Mouse (Mus musculus) liver, adult (tissue): ENCODE results near the gene Angptl8.

Experiments used
- GATA4 ChIP-seq: IDR thresholded peaks from 2 replicates; pipeline ENCODE4 v1.6.1; 2014; ENCODE audit warnings: mild to moderate bottlenecking, low read length; ENCODE audit not compliant: insufficient replicate concordance

Angptl8 gene

DNA sequence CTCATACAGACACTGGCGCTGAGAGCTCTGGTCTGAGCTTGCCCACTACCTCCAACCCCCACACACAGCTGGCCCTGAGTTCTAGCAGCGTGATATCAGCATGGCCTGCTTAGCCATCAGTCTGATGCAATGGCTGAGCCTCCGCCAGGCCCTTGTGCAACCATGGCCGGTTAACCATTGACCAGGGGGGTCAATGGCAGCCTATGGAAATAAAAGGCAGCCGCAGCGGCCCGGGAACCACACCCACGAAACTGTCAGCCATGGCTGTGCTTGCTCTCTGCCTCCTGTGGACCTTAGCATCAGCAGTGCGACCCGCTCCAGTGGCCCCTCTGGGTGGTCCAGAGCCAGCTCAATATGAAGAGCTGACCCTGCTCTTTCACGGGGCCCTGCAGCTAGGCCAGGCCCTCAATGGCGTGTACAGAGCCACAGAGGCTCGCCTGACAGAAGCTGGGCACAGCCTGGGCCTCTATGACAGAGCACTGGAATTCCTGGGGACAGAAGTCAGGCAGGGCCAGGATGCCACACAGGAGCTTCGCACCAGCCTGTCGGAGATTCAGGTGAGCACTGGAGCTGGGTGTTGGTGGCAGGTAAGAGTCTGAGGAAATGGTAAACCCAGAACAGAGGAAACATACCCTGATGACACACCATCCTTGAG is at the start of gene Angptl8:
Gene Angptl8, plus strand, starts transcription at position 253 of the 655 bp plus-strand sequence.
- no peak; the same call in 1 of the 2 replicates for TF ChIP-seq GATA4

DNA sequence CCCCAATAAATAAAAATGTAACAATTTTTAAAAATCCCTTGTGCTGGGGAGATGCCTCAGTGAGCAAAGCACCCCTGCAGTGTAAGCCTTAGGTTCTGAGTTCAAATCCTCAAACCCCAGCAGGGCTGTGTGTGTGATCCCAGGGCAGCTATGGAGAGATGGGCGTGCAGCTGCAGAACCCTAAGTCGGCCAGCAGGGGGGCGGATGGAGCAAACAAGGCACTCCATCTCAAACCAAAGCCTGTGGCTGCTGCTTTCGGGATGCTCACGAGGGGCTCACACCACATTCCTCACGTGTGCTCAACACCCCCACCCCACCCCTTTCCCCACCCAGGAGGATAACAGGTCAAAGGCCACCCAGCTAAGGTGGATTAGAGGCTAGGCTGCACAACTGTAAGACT is 48.4 kb upstream of the Angptl8 start:
- no peak for TF ChIP-seq GATA4

DNA sequence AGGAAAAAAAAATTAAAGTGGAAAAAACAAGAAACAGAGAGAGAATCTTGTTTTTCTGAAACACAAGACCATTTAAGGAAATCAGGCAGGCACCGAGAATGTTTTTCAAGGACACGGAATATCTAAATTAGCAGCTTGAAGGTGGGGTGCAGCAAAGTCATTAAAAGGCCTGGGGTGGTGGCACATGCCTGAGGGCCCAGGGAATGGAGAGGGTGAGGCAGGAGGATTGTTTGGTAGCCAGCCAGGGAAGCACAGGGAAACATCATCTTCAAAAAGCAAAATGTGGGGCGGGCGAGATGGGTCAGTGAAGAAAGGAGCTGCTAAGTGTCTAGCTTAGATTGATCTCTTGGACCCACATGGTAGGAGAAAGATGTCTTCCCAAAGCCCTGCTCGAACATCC is 47.7 kb upstream of the Angptl8 start:
- no peak for TF ChIP-seq GATA4

DNA sequence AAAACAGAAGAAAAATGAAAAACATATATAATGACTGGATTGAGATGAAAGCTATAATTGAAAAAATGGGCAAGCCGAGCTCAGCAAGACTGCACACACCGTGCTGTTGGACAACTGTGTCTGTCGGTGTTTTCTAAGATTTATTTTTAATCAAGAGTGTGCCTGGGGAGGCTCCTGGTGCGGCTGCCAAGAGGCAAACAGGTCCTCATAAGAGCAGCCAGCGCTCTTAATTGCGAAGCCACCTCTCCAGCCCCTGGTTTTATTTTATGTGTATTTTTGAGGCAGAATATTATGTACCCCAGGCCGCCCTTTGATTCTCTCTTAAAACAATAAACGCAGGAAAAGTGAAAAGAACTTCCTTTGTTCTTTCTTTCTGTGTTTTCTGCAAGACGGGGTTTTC is 47.1 kb upstream of the Angptl8 start:
- TF ChIP-seq GATA4: no peak

DNA sequence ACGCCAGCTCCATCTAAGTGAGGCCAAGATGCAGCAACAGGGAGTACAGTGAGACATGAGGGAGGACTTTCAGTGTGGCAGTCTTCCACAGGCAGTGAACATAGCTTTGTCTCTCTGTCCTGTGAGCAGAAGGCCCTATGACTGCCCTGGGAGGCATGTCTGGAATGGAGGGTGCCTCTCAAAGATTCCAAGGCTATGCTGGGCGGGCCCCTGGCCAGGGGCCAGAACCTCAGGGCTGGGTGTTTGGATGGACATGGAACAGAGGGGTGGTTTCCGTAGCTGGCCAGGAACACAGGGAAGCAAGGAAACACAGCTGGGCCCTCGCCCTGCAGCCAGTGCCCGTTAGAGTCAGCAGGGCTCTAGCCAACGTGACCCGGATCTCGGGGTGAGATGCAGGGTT is 43.4 kb upstream of the Angptl8 start:
- TF ChIP-seq GATA4: no peak

DNA sequence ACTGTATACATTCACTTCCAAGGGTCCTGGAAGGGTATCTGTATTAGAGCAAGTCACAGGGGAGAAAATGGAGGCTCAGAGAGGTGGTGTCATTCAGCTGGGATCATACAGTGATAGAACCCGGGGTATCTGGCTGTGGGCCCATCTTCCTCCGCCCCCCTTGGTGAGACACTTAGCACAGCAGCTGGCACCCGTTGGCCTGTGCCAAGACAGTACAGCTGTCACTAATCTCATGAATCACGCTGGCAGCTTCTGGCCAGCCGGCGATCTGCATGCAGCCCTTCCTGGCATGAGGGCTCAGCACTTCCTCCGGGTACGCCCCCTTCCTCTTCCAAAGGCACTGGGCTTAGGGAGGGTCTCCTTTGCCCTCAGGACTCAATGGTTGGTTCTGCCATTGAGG is 42.7 kb upstream of the Angptl8 start:
- TF ChIP-seq GATA4: no peak

DNA sequence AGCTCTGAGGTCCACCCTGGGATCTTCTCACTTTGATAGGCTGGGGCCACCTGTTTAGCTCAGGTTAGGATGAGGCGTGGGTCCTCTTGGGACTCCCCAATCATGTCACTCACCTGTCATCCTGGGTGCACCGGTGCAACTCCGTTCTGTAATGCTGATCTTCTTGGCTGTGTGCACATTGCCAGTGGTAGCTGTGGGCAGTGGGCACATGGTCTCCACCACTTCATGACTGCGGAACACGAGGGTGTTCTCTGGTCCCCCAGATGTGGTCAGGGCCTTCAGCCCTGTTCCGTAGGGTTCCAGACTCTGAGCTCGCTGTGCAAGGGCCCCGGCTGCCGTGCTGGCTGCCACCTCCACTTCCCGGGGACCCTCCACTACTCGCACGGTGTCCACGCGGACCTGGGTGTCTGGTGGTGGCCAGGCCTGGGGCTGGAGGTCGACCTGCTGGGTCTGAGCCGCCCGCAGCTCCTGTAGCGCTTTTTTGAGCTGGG is 40.9 kb upstream of the Angptl8 start:
- TF ChIP-seq GATA4: no peak

DNA sequence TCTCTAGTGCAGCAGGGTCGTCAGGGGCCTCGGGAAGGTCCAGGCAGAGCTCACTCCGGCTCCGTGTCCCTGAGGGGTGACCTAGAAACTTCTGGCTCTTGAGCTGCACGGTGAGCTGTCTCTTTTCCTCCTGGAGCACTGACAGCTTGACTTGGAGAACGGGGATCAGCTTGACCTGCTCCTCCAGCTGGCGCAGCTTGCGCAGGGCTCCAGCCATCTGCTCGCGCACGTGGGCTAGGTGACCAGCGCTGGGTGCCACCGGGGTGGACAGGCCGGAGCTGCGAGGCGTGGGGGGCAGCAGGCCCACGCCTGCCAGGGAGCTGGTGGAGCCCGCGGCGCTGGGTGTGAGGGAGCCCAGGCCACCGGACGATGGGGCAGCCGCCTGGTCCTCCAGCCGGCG is 40.4 kb upstream of the Angptl8 start:
- TF ChIP-seq GATA4: no peak

DNA sequence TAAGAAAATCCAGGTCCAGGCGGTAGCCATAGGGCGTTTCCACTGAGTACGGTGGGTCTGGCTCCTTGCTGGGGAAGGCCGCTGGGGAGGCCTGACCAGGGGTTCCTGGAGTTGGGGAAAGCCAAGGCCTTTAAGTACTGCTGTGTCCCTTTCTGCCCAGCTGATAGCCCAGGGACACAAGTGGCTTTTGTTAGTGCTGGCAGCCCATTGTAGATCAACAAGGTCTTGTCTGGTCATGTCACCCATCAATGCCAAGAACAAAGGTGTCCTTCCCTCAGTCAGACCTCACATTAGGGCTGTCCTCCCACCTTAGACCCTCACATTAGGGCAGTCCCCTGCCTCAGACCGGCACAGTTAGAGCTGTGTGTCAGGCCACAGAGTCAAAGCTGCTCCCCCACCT is 39.7 kb upstream of the Angptl8 start:
- TF ChIP-seq GATA4: no peak

DNA sequence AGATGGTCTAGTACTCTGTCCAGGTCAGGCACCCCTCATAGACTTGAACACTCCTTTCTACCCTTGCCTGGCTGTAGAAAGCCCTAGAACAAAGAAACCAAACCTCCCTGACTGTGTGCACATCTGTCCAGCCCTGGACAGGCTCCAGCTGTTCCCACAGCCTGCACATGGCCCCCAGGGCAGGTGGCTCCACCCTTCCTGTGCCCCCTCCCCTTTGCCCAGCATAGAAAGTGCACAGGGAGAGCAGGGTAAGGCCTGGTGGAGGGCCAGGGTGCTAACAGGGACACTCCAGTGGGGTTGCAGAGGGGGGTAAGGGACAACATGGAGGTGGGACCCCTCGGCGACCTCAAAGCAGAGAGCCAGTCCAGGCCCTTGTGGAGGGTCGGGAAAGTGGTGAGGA is 39.1 kb upstream of the Angptl8 start:
- TF ChIP-seq GATA4: no peak

DNA sequence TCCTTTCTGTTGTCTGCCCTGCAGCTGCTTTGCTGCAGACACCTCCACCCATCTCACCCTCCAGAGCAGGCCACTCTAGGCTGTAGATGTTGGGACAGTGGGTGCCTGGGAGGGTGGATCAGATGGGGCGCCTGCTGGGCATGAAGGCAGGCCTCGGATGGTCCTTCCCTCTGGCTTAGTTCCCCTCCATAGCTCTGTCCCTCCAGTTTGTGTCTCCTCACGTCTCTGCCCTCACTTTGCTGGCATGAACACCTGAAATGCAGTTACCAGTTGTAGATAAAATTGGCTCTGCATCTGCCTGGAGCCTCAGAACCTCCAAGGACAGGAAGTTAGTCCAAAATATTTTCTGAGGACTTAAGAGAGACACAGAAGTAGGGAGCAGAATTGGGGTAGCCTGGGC is 38.4 kb upstream of the Angptl8 start:
- TF ChIP-seq GATA4: no peak

DNA sequence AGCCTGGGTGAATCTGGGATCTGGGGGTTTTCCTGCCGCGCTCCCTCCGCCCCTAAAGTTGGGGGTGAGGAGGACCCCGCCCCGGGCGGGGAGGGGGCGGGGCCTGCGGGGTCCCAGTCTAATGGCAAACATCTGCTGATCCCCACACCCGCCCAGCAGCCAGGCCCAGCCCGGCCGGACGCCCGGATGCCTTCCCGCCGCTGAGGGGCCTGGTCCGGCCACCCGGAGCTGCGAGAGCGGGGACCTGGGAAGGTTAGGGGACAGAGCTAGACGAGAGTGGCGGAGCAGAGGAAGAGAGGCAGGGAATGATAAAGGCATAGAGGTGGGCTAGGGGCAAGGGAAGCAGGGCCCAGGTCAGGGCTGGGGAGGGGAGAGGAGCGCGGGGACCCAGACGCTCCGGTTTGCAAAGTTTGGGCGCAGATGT is 37.4 kb upstream of the Angptl8 start:
- TF ChIP-seq GATA4: no peak

DNA sequence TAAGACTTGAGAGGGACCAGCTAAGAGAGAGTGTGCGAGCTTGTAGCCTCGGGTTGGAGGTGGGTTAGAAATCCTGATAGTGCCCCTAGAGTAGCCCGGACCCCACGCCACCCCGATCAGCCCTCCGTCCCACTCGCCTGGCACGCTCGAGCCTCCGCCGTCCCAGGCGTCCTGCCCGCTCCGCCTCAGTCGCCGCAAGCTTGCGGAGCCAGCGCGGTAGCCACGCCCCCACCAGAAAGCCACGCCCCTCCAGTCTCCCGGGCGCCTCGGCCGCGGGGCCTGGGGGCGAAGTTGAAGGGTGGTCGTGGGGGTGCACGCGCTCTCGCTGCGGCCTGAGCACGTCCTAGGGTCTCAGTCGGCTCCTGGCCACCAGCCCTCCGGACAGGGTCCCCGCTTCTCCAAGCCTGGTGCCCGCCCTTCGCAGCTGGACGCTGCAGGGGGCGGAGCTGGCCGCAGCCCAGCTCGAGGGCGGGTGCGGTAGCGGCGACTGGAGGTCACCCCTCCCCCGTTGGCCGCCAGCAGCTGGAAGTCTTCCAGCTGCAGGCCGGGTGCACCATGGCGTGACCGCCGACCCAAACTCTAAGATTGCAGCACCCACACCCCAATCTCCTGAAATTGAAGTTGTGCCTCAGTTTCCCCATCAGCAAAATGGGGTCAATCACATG is 36.8 kb upstream of the Angptl8 start, which contains the start of gene Kank2:
Gene Kank2, minus strand, starts transcription at position 400 of the 665 bp plus-strand sequence.
- no peak; the same call in 1 of the 2 replicates for TF ChIP-seq GATA4

DNA sequence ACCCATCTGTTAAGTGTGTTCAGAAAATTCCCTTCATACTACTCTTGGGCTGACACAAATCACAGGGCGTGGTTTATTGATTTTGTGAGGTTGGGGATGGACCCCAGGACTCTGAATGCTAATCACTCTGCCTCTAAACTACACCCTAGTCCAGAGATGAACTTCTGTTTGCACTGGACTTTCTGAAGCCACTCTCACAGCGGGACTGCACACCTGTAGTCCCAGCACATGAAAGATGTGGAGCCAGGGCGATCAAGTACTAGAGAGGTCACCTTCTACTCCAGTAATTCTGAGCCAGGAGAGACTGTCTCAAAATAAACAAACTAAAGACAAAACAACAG is 36.3 kb upstream of the Angptl8 start:
- no peak for TF ChIP-seq GATA4

DNA sequence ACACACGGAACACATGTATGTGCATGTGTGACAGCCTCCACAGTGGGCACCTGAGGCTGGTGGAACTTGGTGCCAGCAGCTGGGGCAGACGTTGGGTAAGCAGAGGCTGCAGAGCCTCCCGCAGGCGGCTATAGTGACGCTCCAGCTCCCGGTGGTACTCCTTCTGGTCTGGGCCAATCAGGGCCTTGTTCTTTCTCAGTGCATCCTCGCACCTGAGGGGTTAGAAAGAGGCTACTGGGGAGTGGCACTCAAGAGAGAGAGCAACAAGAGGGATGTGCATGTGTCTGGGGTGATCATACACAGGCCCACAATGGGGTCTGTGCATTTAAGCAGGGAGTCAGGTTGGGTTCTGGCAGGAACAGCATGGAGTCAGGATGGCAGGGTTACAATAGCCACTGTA is 34.2 kb upstream of the Angptl8 start:
- no peak for TF ChIP-seq GATA4

DNA sequence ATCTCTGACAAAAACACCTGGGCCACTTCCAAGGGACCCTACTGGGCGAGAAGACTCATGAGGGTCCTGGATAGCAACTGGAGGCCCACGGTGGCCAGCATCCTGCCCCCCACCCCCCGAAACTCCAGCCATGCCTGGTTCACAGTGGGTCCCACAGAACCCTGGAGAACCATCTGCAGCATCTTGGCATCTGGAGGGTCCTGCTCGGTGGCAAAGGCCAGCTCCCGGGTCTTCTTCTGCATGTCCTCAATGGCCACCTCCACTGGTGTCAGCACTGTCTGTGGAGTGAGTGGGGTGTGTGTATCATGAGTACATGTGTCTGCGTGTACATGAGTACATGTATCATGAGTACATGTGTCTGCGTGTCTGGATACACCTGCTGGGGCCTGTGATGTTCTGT is 33.7 kb upstream of the Angptl8 start:
- no peak for TF ChIP-seq GATA4

DNA sequence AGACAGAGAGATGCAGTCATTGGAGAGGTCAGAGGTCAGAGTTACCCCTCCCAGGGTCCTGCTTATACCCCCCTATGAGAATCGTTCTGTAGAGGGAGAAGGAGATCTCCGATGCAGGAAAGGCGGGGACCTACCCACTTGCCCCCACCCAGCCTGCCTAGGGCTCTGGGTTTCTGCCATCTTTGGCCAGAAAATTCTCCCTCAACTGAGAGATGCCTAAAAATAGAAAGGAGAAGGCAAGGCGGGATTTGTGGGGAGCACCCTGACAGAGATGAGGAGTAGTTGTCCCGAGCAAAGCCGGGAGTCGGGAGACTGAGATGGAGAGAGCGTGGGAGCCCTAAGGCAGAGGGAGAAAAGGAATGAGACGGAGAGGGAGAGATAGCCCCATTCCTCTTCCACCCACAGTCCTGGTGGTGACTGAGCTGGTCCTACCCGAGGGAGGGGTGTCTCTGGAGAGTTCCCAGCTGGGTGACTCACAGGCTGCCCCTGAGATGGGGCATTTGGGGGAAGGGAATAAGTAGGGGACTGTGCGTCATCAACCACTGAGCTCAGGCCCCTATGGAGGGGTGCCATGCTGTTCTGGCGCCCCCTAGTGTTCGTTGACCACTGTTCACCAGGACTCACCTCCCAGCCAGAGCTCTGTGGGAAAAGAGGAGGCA is 31.2 kb upstream of the Angptl8 start:
- TF ChIP-seq GATA4: no peak

DNA sequence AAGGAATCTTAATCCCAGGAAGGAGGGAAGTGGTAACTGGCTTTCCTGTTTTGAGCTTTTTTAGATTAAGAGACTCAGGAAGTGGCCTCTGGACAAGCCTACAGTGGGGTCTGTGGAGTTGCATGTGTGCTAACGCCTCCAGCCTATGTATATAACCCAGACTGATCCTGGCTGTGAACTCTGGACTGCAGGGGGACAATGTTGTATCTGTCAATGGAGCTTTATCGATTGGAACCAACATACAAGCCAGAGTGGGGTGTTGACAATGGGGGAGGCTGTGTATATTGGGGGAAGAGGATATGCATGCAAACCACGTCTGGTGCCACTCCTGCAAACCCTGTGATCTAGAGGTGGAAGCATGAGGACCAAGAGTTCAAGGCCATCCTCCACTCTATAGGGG is 28.9 kb upstream of the Angptl8 start:
- TF ChIP-seq GATA4: no peak
